Mouse (Mus musculus) heart, embryonic 13.5 days (tissue): ENCODE data around the gene Diablo. TPM values are rescaled to one million over a fixed set of nuclear protein-coding genes. Genes with fewer than 3 reads are reported as not detected.
"Not testable (repeated sequence)": the region's sequence is repeated elsewhere in the genome, so short reads cannot be mapped to it uniquely, and the experiment has no call there.

ENCODE experiments used
- ATAC-seq: fragments of 200-750 bp; cut with Nextera tagmentation; 2 replicates; pipeline ENCODE4 v1.8.0; 2017; ENCODE audit warnings: moderate TSS enrichment; ENCODE audit not compliant: insufficient number of reproducible peaks, low FRiP score, low TSS enrichment; ENCODE audit errors: extremely low read depth
- H3K27ac ChIP-seq: fragments of 300-500 bp; sonication (generic); replicated peaks from 2 replicates; pipeline ENCODE4 v1.5.1; 2015; ENCODE audit warnings: moderate library complexity, mild to moderate bottlenecking, inconsistent platforms
- H3K27me3 ChIP-seq: fragments of 300-500 bp; sonication (generic); replicated peaks from 2 replicates; pipeline ENCODE4 v1.6.1; 2015; ENCODE audit warnings: mild to moderate bottlenecking, inconsistent platforms
- H3K36me3 ChIP-seq: fragments of 300-500 bp; sonication (generic); 2 replicates; pipeline ENCODE4 v1.6.1; 2015; ENCODE audit warnings: mild to moderate bottlenecking, inconsistent platforms
- H3K4me1 ChIP-seq: fragments of 300-500 bp; sonication (generic); 2 replicates; pipeline ENCODE4 v1.6.1; 2015; ENCODE audit warnings: inconsistent platforms
- H3K4me2 ChIP-seq: fragments of 300-500 bp; sonication (generic); 2 replicates; pipeline ENCODE4 v1.6.1; 2015; ENCODE audit warnings: inconsistent platforms, mild to moderate bottlenecking, moderate library complexity
- H3K4me3 ChIP-seq: fragments of 300-500 bp; sonication (generic); 2 replicates; pipeline ENCODE4 v1.5.1; 2015; ENCODE audit warnings: moderate library complexity, mild to moderate bottlenecking, inconsistent platforms
- H3K9ac ChIP-seq: fragments of 300-500 bp; sonication (generic); 2 replicates; pipeline ENCODE4 v1.6.1; 2015; ENCODE audit warnings: inconsistent platforms, mild to moderate bottlenecking, moderate library complexity
- H3K9me3 ChIP-seq: fragments of 300-500 bp; sonication (generic); 2 replicates; pipeline ENCODE4 v1.6.1; 2016; ENCODE audit warnings: inconsistent platforms
- WGBS: fragments of 180-500 bp; shearing (Covaris S2); methylation state at CpG from one replicate; pipeline ENCODE4 v1.1.7; 2015; ENCODE audit warnings: mixed read lengths; 5-methylcytosine and 5-hydroxymethylcytosine counted together
- polyA plus RNA-seq: library from polyadenylated mRNA; unstranded; fragments of >200 nt; fragmentation: Nextera tagmentation; extraction: Ambion mirVana; gene quantifications from 2 replicates; pipeline ENCODE4 v1.2.1, GENCODE M21; 2015

The Diablo gene
- polyA plus RNA-seq, 1 experiment from 2014 or later: 89.2 TPM

DNA sequence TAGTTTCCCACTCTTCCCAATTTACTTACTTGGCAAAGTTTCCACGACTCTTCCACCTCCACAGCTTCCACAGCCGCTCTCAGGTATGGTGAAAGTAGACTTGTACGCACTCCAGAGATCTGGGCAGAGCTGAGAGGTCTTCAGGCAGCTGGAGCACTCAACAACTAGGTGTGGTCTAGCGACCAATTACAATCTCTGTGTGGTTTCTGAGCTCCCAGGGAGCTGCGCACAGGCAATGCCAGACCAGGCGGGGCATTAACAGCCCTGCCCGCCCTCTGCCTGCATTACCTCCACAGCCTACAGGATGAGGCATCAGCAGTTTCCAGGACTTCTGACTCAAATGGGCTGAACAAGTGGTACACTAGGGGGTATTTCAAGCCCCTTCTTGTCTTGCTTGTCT is 1.3 kb upstream of the Diablo start, which contains the start of gene Gm49027:
Gene Gm49027, minus strand, starts transcription at position 208 of the 400 bp plus-strand sequence.
- Histone ChIP-seq H3K4me2 (peak within 1 kb of the TSS; percentile 95), H3K9ac (0 out of 2 replicates have a peak within 1 kb of the TSS, but pooled peaks have one; percentile 30), H3K9me3 (no peaks in the 10 kb centered on the region), H3K27ac (no peak within 1 kb of the TSS), H3K36me3 (peaks cover 33% of the 10 kb centered on the region), H3K4me3 (peak within 1 kb of the TSS; percentile 84), H3K4me1 (peaks cover 22% of the 10 kb centered on the region), H3K27me3 (no peaks in the 10 kb centered on the region)
- WGBS: 85% methylated on average over 7 of the region's 7 CpGs
- ATAC-seq: no peak

DNA sequence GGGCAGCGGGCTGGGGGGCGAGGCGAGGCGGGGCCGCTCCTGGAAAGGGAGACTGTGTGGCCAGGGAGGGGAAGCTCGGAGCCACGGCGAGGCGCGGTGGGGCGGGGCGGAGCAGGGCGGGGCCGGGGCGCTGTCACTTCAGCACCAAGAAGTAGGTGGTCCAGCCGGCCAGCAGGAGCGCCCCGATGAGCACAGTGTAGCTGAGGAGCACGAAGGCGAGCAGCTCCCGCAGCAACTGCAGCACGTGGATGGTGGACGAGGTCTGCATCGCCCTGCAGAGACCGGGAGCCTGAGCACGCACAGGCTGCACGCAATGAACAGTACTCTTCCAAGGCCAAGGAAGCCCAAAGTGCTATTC is 396 bp upstream of the Diablo start:
- H3K27ac ChIP-seq: no peak overlapping the region
- ATAC-seq: peak; percentile 83
- H3K4me2 ChIP-seq: peak overlapping the region; percentile 95
- H3K9me3 ChIP-seq: no peaks in the 10 kb centered on the region
- no peaks in the 10 kb centered on the region for H3K27me3 ChIP-seq
- 0% methylated on average over 17 of the region's 27 CpGs for whole genome bisulfite sequencing
- H3K9ac ChIP-seq: 0 out of 2 replicates have a peak overlapping the region, but pooled peaks have one; percentile 30
- H3K36me3 ChIP-seq: peaks cover 31% of the 10 kb centered on the region
- peaks cover 22% of the 10 kb centered on the region for H3K4me1 ChIP-seq
- peak overlapping the region; percentile 84 for H3K4me3 ChIP-seq

DNA sequence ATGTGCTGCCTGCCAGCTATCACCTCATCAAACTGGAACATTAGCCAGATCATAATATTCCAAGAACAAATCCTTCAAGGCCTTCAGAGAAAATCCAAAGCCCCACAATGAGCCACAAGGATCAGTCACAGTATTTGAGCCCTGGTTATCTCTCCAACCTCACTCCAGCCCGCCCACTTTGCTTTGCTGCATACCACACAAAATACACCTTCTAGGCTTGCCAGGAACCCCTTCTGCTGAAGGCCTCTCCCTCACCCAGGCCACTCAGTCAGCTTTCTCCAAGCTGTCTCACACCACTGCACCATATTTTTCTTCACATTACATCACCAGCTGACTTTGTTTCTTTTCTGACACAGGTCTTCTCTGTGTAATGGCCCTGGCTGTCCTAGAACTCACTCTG is 1.8 kb downstream of the Diablo start:
- Histone ChIP-seq H3K9me3 (no peaks in the 10 kb centered on the region), H3K9ac (peak overlapping the region; percentile 25; the same call in 1 of the 2 replicates), H3K4me2 (0 out of 2 replicates have a peak overlapping the region, but pooled peaks have one; percentile 95), H3K27ac (no peak overlapping the region), H3K36me3 (peaks cover 35% of the 10 kb centered on the region), H3K4me3 (no peak overlapping the region), H3K27me3 (no peaks in the 10 kb centered on the region), H3K4me1 (peaks cover 22% of the 10 kb centered on the region)
- WGBS: 69% methylated on average over 1 of the region's 1 CpGs
- ATAC-seq: no peak

DNA sequence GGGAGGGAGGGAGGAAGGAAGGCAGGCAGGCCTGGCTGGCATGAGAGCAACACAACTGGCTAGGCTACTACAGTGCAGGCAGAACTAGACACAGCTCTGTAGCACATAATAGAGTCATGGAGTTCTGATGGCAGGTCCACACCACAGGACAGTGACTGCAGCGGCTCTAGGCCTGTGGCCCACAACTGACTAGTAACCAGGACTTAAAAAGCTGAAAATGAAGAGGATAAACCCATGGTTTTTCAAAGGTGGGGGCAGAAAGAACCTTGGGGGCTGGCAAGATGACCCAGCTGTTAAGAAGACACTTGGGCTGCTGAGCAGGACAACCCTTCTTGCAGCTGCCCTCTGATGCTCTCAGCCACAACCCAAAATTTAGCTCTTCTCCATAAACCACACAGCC is 2.4 kb downstream of the Diablo start:
- peaks cover 22% of the 10 kb centered on the region for H3K4me1 ChIP-seq
- H3K9ac ChIP-seq: peak overlapping the region; percentile 25; the same call in 1 of the 2 replicates
- no peak overlapping the region for H3K4me2 ChIP-seq
- no peaks in the 10 kb centered on the region for H3K27me3 ChIP-seq
- H3K36me3 ChIP-seq: peaks cover 35% of the 10 kb centered on the region
- no peak for ATAC-seq
- no peaks in the 10 kb centered on the region for H3K9me3 ChIP-seq
- 92% methylated on average over 1 of the region's 1 CpGs for WGBS
- no peak overlapping the region for H3K27ac ChIP-seq
- H3K4me3 ChIP-seq: no peak overlapping the region

DNA sequence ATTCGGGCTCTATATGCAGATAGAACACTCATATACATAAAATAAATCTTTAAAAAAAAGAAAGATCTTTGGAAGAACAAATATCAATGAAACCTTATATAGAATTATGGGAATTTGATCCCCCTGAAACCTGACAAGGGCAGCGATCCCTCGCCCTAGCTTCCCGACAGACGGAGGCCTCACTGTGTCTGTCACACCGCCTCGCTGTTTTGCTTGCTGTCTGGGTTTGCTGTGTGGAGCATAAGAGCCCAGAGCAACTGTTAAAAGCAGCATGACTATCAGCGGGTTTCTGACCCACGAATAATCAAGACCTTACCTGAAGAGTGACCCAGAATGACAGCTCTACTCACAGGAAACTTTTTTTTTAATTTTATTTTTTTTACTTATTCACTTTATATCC is 3.3 kb downstream of the Diablo start:
- ATAC-seq: no peak
- Histone ChIP-seq H3K9me3 (no peaks in the 10 kb centered on the region), H3K27me3 (no peaks in the 10 kb centered on the region), H3K4me3 (no peak overlapping the region), H3K27ac (no peak overlapping the region), H3K4me2 (no peak overlapping the region), H3K9ac (no peak overlapping the region), H3K36me3 (peaks cover 45% of the 10 kb centered on the region), H3K4me1 (peaks cover 22% of the 10 kb centered on the region)
- WGBS: 81% methylated on average over 9 of the region's 9 CpGs

DNA sequence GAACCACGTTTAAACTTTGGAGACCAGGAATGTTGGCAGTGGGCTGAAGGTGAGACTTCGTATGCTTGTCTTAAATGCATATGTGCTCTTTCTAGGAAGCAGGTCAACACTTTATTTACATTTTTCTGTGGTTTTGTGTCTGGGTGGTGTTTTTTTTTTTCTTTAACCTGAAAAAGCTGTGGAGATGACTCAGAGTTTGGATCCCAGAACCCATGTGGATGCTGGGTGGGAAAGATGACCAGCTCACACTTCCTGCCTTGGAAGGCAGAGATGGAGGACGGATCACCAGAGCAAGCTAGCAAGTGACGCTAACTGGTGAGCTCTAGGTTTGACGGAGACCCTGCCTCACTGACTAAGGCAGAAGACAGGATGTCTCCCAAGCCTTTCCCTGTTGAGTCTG is 9.1 kb downstream of the Diablo start:
- no peak overlapping the region for H3K4me2 ChIP-seq
- H3K4me3 ChIP-seq: no peak overlapping the region
- no peaks in the 10 kb centered on the region for H3K9me3 ChIP-seq
- peaks cover 77% of the 10 kb centered on the region for H3K36me3 ChIP-seq
- no peak for ATAC-seq
- WGBS: 78% methylated on average over 5 of the region's 5 CpGs
- H3K4me1 ChIP-seq: no peaks in the 10 kb centered on the region
- peaks cover 9% of the 10 kb centered on the region for H3K27me3 ChIP-seq
- no peak overlapping the region for H3K27ac ChIP-seq
- no peak overlapping the region for H3K9ac ChIP-seq

DNA sequence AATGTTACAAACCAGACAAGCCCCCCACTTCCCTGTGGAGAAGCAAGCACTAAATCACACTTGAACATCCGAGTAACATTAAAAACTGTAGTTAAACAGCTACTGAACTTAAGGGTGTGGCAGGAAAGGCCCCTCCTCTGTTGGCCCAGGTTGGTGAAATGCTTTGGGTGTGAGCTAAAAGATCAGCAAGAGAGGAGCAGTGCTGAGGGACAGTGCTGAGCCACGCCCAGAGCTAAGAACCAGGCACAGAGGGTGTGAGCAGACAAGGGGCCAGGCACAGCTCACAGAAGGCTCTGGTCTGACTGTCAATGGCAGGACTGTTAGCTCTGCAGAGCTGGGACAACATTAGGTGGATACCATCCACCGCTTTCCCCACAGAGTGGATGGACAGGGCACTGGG is 11.9 kb downstream of the Diablo start:
- Histone ChIP-seq H3K36me3 (peaks cover 50% of the 10 kb centered on the region), H3K9me3 (no peaks in the 10 kb centered on the region), H3K27me3 (peaks cover 32% of the 10 kb centered on the region), H3K9ac (no peak overlapping the region), H3K4me2 (no peak overlapping the region), H3K4me3 (no peak overlapping the region), H3K4me1 (peaks cover 11% of the 10 kb centered on the region), H3K27ac (no peak overlapping the region)
- WGBS: 73% methylated on average over 3 of the region's 3 CpGs
- no peak for ATAC-seq

DNA sequence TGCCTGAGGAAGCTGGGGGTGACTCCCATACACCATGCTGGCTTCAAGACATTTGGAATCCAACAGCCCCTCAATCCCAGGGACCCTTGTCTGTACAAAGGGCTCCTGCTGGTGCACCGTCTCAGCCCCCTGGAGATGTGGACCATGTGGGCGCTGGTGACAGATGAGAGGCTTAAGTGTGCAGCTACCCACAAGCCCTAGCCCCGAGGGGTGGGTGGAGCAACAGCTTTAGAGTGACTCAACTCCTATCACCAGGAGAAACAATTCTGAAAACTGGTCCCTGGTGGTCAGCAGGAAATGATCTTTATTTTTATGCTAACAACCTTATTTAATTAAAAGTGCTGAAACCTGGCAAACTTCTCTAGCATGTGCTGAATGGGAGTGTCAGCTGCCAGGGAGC is 12.6 kb downstream of the Diablo start:
- ATAC-seq, H3K9me3 ChIP-seq, H3K4me2 ChIP-seq, H3K9ac ChIP-seq, H3K27ac ChIP-seq, H3K4me3 ChIP-seq: not testable (repeated sequence)
- Histone ChIP-seq H3K4me1 (peaks cover 11% of the 10 kb centered on the region), H3K36me3 (peaks cover 43% of the 10 kb centered on the region), H3K27me3 (peaks cover 39% of the 10 kb centered on the region)
- WGBS: 65% methylated on average over 3 of the region's 3 CpGs

DNA sequence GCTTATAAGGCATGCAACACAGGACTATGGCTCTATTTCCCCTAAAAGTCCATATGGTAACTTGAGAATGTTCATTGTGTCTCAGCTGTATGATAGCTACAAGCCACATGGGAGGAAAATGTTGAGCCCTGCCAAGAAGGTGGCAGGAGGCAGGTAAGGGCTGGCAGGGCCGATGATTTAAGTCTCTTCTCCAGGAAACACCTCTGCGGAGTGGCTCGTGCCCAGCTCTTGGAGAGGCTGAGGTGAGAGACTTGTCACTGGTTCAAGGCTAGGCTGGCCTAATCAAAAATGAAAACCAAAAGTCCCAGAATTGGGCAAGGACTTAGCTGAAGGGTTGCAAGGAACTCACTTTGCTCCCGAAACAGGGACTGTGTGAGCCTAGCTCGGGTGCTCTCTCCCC is 13.8 kb downstream of the Diablo start, which contains the start of gene B3gnt4:
Gene B3gnt4, plus strand, starts transcription at position 301 of the 400 bp plus-strand sequence.
- no peak within 1 kb of the TSS for H3K27ac ChIP-seq
- no peaks in the 10 kb centered on the region for H3K9me3 ChIP-seq
- WGBS: 77% methylated on average over 5 of the region's 5 CpGs
- no peak for ATAC-seq
- no peak within 1 kb of the TSS for H3K4me2 ChIP-seq
- H3K27me3 ChIP-seq: peaks cover 44% of the 10 kb centered on the region
- peaks cover 31% of the 10 kb centered on the region for H3K36me3 ChIP-seq
- peaks cover 11% of the 10 kb centered on the region for H3K4me1 ChIP-seq
- H3K4me3 ChIP-seq: no peak within 1 kb of the TSS
- H3K9ac ChIP-seq: no peak within 1 kb of the TSS

DNA sequence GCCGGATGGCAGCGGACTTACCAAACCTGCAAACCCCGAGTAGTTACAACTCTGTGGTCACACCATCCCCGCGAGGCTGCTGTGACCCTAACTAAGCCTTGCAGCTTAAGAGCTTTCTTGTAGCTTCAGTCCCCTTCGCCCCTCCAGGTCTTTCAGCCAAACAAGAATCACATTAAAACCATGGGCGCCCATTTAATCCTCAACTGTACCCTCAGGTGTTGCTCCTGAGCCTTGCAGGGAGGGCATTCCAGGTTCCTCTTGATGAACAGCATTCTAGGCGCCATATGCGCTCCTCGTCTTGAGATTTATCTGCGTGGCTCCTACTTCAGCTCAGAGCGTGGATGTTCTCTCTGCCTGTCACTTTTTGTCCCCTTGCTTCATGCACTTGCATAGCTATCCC is 15.1 kb downstream of the Diablo start:
- Histone ChIP-seq H3K36me3 (peaks cover 23% of the 10 kb centered on the region), H3K4me1 (peaks cover 11% of the 10 kb centered on the region), H3K4me2 (peak overlapping the region; percentile 89), H3K9me3 (no peaks in the 10 kb centered on the region), H3K4me3 (peak overlapping the region; percentile 69), H3K27me3 (peaks cover 56% of the 10 kb centered on the region), H3K9ac (peak overlapping the region; percentile 77), H3K27ac (no peak overlapping the region)
- 9% methylated on average over 12 of the region's 12 CpGs for WGBS
- ATAC-seq: no peak

DNA sequence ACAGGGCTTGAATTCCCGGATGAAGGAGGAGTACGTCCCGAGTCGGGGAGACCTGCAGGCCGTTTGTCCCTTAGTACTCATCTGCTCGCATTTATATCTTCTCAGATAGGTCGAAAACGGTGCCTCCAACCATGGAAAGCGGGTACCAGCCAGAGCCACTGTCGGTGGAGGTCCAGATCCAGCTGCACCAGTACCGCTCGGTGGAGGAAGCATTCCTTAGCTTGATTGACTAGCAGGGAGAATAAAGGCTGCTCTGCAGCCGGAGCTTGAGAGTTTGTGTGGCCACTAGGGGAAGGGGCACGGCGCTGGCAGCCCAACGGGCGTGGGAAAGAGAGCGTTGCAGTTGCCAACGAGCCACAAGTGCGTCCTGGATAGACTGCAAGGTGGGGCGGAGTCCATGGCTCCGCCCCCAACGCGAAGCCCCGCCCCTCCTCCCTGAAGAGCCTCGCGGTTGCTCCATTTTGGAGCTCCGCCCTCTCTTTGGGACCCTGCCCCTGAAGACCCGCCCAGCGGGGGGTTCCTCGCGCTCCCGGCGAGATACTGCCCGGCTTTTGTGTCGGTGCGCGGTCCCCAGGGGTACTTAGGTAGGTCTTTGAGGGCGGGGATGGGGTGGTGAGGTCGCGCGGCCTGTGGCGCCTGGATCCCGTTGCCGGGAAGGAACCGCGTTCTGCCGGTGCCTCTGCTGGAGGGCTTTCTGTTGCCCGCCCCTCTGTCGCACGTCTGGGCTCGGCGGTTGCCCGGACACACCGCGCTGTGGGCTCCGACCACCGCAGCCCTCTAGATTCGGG is 15.8 kb downstream of the Diablo start:
- Histone ChIP-seq H3K36me3 (peaks cover 23% of the 10 kb centered on the region), H3K9me3 (no peaks in the 10 kb centered on the region), H3K27me3 (peaks cover 63% of the 10 kb centered on the region), H3K4me2 (peak overlapping the region; percentile 89), H3K4me1 (peaks cover 11% of the 10 kb centered on the region), H3K9ac (peak overlapping the region; percentile 77), H3K27ac (no peak overlapping the region), H3K4me3 (peak overlapping the region; percentile 69)
- under 1% methylated on average over 59 of the region's 59 CpGs for WGBS
- ATAC-seq: peak; percentile 68; the same call in 1 of the 2 replicates

DNA sequence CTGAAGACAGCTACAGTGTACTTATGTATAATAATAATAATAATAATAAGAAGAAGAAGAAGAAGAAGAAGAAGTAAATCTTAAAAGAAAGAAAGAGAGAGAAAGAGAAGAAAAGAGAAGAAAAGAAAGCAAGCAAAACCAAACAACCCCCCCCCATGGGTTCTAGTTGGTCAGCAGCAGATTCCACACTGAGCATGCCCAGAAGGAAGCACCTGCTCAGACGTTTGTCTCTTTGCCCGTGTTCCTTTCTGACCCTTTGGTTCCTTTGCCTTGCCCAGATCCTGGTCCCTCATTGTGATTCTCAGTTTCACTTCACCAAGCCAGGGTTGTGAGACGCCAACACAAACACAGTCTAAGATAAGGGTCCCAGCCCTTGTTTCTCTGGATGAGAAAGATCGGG is 22.0 kb downstream of the Diablo start:
- no peak overlapping the region for H3K4me3 ChIP-seq
- WGBS: 32% methylated on average over 4 of the region's 4 CpGs
- H3K36me3 ChIP-seq: no peaks in the 10 kb centered on the region
- no peak for ATAC-seq
- H3K27me3 ChIP-seq: peaks cover 49% of the 10 kb centered on the region
- H3K4me1 ChIP-seq: peaks cover 15% of the 10 kb centered on the region
- no peak overlapping the region for H3K9ac ChIP-seq
- no peaks in the 10 kb centered on the region for H3K9me3 ChIP-seq
- no peak overlapping the region for H3K27ac ChIP-seq
- no peak overlapping the region for H3K4me2 ChIP-seq
